In the genomic region with DNA sequence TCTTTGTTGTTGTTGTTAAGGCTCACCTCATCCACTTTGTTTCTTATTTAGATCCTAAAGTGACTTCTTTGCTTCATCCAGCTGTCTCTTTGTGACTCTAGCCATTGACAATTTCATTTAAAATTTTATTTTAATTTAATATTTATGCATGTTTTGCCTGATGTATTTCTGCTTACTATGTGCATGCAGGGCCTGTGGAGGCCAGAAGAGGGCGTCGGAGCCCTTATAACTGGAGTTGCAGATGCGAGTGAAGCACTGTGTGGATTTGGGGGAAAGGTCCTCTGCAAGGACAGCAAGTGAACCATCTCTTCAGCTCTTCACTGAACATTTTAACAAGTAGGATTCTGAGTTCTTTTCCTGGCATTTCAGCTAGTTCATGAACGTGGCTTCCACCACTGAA, we compare ENCODE assay signal across 15 mouse cellular contexts.
"Had no signal": no experiment of that assay in that cellular context is flagged by ENCODE, and none has a peak within 500 bp of the region (broad histone marks: within the 10 kb centered on the region; RNA-seq: fewer than 3 reads in every experiment).

No protein-coding gene starts in this region.

- DNase-seq: kidney, adult 8-10 months; kidney, postnatal 25 days; liver; liver, embryonic 13.5 days; liver, postnatal 0 days; lung, postnatal 14 days; right cerebral cortex, postnatal 4 days; spleen, adult 18-20 months; thymus, postnatal 4 days had no signal

- ATAC-seq: liver, postnatal 0 days; midbrain, embryonic 13.5 days had no signal

- H3K4me1 ChIP-seq: limb, embryonic 12.5 days; liver, embryonic 13.5 days; lung, embryonic 15.5 days; megakaryocyte, embryonic 14.5 days; midbrain, embryonic 13.5 days had no signal

- H3K4me3 ChIP-seq: limb, embryonic 12.5 days; liver, embryonic 13.5 days; lung, embryonic 15.5 days; megakaryocyte, embryonic 14.5 days; midbrain, embryonic 13.5 days; neural tube, embryonic 12.5 days had no signal

- H3K27ac ChIP-seq: limb, embryonic 12.5 days; liver, embryonic 13.5 days; lung, embryonic 15.5 days; macrophage; midbrain, embryonic 13.5 days; neural tube, embryonic 12.5 days had no signal

- H3K36me3 ChIP-seq: limb, embryonic 12.5 days; liver, embryonic 13.5 days; lung, embryonic 15.5 days; midbrain, embryonic 13.5 days; neural tube, embryonic 12.5 days had no signal

- H3K9me3 ChIP-seq: limb, embryonic 12.5 days; lung, embryonic 15.5 days; midbrain, embryonic 13.5 days; neural tube, embryonic 12.5 days had no signal

- H3K4me2 ChIP-seq: limb, embryonic 12.5 days; liver, embryonic 13.5 days; lung, embryonic 15.5 days; midbrain, embryonic 13.5 days; neural tube, embryonic 12.5 days had no signal

- H3K9ac ChIP-seq: limb, embryonic 12.5 days; liver, embryonic 13.5 days; liver, postnatal 0 days; lung, embryonic 15.5 days; midbrain, embryonic 13.5 days; neural tube, embryonic 12.5 days had no signal

- H3K27me3 ChIP-seq: limb, embryonic 12.5 days; liver, embryonic 13.5 days; lung, embryonic 15.5 days; megakaryocyte, embryonic 14.5 days; midbrain, embryonic 13.5 days; neural tube, embryonic 12.5 days had no signal
